Mouse (Mus musculus): ENCODE results near the gene Cnr2. TPM values are rescaled to one million over a fixed set of nuclear protein-coding genes. Genes with fewer than 3 reads are reported as not detected.

Cnr2 gene
- polyA plus RNA-seq, 1 experiment from 2014 or later, result 0.71 TPM

- TF ChIP-seq CTCF (IDR thresholded peaks at IDR 0.05; ENCODE audit: low read depth), result no peak
- 6% methylated on average over 17 of the region's 17 CpGs for WGBS
- Histone ChIP-seq H3K9ac (peak overlapping the region; percentile 97), H3K27ac (ENCODE audit: low read depth) (peak overlapping the region; percentile 100), H3K36me3 (ENCODE audit: insufficient read depth) (peaks cover 39% of the 10 kb centered on the region), H3K27me3 (ENCODE audit: insufficient read depth, low read length) (no peaks in the 10 kb centered on the region), H3K4me1 (ENCODE audit: insufficient read depth) (peaks cover 11% of the 10 kb centered on the region), H3K4me3 (ENCODE audit: low read depth, low read length) (peak overlapping the region; percentile 67), H3K9me3 (ENCODE audit: low read depth, low read length) (no peaks in the 10 kb centered on the region), H3K4me2 (peak overlapping the region; percentile 80)
- ATAC-seq (ENCODE audit: insufficient read depth), result no peak
- peak; percentile 53 for DNase-seq
These were observed 22.4 kb upstream of the Cnr2 start for GRCm38 (mm10) chr4:135872589-135873391.

DNA sequence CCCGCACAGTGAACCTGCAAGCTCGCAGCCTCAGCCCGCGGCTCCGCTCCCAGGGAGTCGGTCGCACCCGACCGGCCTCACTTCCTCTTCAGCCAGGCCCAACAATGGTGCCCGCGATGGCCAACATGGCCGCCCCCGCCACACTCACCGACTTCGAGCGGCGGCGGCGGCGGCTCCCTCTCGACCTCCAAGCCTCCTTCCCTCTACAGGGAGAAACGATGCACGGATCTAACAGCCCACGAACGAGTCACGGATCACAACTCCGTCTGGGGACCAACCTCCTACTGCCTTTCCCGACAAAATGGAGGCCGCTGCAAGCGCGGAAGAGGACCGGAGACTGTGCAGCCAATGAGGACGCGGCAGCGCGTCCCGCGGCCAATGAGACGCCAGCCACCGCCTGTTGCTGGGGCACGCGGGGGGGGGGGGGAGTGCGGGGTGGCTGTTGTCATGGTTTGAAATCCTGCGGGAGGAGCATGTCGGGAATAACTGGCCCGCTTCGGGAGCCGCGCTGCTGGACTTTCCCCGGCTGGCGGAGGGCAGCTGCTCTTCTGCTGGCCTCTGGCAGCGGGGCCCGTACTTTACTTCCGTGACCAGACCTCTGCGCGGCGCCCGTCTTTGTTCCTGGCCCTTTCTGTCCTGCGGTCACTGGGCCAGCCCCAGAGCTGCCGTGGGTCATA lies 21.5 kb upstream of the Cnr2 start, which contains the start of gene Pnrc2:
Gene Pnrc2 (minus strand): TSS at position 325 of the 677 bp plus-strand sequence.
- DNase-seq (peak; percentile 96), ATAC-seq (ENCODE audit: insufficient read depth) (peak; percentile 93)
- H3K9me3 ChIP-seq (ENCODE audit: low read depth, low read length), result no peaks in the 10 kb centered on the region
- H3K36me3 ChIP-seq (ENCODE audit: insufficient read depth), result peaks cover 38% of the 10 kb centered on the region
- no peaks in the 10 kb centered on the region for H3K27me3 ChIP-seq (ENCODE audit: insufficient read depth, low read length)
- H3K4me2 ChIP-seq, result peak within 1 kb of the TSS; percentile 80
- under 1% methylated on average over 60 of the region's 60 CpGs for WGBS
- peak within 1 kb of the TSS; percentile 67 for H3K4me3 ChIP-seq (ENCODE audit: low read depth, low read length)
- no peak for TF ChIP-seq CTCF (IDR thresholded peaks at IDR 0.05; ENCODE audit: low read depth)
- peak within 1 kb of the TSS; percentile 97 for H3K9ac ChIP-seq
- H3K27ac ChIP-seq (ENCODE audit: low read depth), result peak within 1 kb of the TSS; percentile 100
- H3K4me1 ChIP-seq (ENCODE audit: insufficient read depth), result peaks cover 11% of the 10 kb centered on the region

DNA sequence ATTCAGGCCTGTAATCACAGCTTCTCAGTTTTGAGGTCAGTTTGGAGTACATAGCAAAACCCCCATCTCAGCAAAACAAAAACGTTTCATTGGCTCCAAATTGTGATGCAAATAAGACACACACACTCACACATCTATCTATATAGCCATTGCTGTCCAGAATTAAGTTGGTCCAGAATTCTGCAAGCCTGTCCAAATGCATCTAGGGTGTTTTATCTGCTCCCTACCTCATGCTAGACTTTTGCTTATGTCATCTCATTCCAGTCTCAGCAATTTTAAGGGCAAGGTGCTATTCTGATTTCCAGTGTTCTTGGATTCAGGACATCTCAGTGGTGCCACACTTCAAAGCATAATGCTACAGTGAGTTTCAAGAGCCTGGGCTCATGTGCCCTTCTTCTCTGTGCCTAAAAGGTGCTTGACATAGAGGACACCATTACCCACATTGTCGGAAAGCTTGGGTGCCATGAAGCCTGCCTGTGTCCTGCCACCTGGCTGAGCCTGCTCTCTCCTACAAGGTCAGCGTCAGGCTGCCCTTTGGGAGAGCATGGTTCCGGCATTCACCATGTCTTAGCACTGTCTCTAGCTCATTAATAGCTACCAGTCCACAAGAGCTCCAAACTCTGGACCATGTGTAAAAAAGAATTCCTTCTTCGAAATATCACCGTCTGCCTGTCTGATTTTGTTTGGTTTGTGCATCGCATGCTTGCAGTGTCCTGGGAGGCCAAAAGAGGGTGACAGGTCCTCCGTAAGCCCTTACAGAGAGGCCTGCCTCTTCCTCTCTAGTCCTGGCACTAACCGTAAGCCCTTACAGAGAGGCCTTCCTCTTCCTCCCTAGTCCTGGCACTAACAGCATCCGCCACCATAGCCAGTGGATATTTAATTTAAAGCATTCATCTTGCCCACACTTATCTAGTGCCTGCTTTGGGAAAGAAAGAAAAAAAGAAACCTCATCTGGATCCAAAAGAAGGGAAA lies 20.3 kb upstream of the Cnr2 start:
- no peaks in the 10 kb centered on the region for H3K9me3 ChIP-seq (ENCODE audit: low read depth, low read length)
- peak overlapping the region; percentile 100 for H3K27ac ChIP-seq (ENCODE audit: low read depth)
- ATAC-seq (ENCODE audit: insufficient read depth) (no peak), DNase-seq (no peak)
- H3K4me2 ChIP-seq, result peak overlapping the region; percentile 80
- peaks cover 26% of the 10 kb centered on the region for H3K36me3 ChIP-seq (ENCODE audit: insufficient read depth)
- H3K27me3 ChIP-seq (ENCODE audit: insufficient read depth, low read length), result no peaks in the 10 kb centered on the region
- 76% methylated on average over 10 of the region's 10 CpGs for WGBS
- TF ChIP-seq CTCF (IDR thresholded peaks at IDR 0.05; ENCODE audit: low read depth), result no peak
- H3K9ac ChIP-seq, result peak overlapping the region; percentile 97; the same call in 1 of the 2 replicates
- H3K4me1 ChIP-seq (ENCODE audit: insufficient read depth), result peaks cover 11% of the 10 kb centered on the region
- H3K4me3 ChIP-seq (ENCODE audit: low read depth, low read length), result no peak overlapping the region; the same call in 1 of the 2 replicates

DNA sequence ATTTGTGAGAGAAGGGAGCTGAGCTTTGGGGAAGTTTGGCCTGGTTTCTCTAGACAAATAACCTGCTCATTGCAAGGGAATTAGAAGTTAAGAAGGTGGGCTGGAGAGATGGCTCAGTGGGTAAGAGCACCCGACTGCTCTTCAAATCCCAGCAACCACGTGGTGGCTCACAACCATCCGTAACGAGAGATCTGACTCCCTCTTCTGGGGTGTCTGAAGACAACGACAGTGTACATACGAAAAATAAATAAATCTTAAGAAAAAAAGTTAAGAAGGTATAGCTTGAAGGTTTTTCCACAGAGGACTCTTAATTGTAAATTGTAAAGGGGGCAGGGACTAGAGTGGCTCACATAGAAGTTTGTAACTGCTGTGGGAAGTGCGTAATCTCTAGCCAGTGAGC lies 19.6 kb upstream of the Cnr2 start:
- peaks cover 22% of the 10 kb centered on the region for H3K36me3 ChIP-seq (ENCODE audit: insufficient read depth)
- H3K9ac ChIP-seq, result no peak overlapping the region
- no peak for TF ChIP-seq CTCF (IDR thresholded peaks at IDR 0.05; ENCODE audit: low read depth)
- H3K27ac ChIP-seq (ENCODE audit: low read depth), result peak overlapping the region; percentile 100; the same call in 1 of the 2 replicates
- H3K27me3 ChIP-seq (ENCODE audit: insufficient read depth, low read length), result no peaks in the 10 kb centered on the region
- peaks cover 8% of the 10 kb centered on the region for H3K4me1 ChIP-seq (ENCODE audit: insufficient read depth)
- peak overlapping the region; percentile 51 for H3K4me2 ChIP-seq
- ATAC-seq (ENCODE audit: insufficient read depth) (no peak), DNase-seq (peak; percentile 19)
- no peaks in the 10 kb centered on the region for H3K9me3 ChIP-seq (ENCODE audit: low read depth, low read length)
- 23% methylated on average over 7 of the region's 7 CpGs for WGBS
- no peak overlapping the region for H3K4me3 ChIP-seq (ENCODE audit: low read depth, low read length)

DNA sequence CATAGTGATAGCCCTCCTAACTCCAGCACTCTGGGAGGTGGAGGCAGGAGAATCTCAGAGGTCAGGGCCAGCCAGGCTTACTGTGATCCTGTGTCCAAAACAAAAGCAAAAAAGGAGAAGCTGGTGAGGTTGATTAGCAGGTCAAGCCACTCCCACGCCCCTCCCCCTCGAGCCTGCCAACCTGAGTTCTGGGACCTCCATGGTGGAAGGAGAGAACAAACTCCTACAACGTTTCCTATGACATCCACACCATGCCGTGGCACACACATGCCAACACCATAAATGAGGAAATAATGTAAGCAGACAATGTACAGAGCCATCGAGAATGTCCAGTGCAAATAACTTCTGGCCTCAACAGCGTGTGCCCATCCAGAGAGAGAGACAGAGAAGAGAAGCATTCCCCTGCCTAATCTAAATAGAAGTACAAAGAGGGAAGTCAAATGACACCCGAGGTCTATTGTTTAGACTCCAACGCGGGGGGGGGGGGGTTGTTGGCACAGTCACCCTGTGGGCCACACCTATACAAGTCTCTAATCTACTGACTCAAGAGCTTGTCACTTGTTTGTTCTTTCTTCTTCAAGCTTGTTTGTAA lies 19.1 kb upstream of the Cnr2 start:
- peak; percentile 53 for DNase-seq
- H3K27me3 ChIP-seq (ENCODE audit: insufficient read depth, low read length), result no peaks in the 10 kb centered on the region
- 4% methylated on average over 9 of the region's 9 CpGs for WGBS
- peaks cover 7% of the 10 kb centered on the region for H3K4me1 ChIP-seq (ENCODE audit: insufficient read depth)
- peak overlapping the region; percentile 40 for H3K9ac ChIP-seq
- TF ChIP-seq CTCF (IDR thresholded peaks at IDR 0.05; ENCODE audit: low read depth), result no peak
- no peaks in the 10 kb centered on the region for H3K9me3 ChIP-seq (ENCODE audit: low read depth, low read length)
- H3K36me3 ChIP-seq (ENCODE audit: insufficient read depth), result peaks cover 17% of the 10 kb centered on the region
- H3K4me3 ChIP-seq (ENCODE audit: low read depth, low read length), result peak overlapping the region; percentile 17
- H3K27ac ChIP-seq (ENCODE audit: low read depth), result peak overlapping the region; percentile 83
- H3K4me2 ChIP-seq, result peak overlapping the region; percentile 51
- ATAC-seq (ENCODE audit: insufficient read depth), result no peak

DNA sequence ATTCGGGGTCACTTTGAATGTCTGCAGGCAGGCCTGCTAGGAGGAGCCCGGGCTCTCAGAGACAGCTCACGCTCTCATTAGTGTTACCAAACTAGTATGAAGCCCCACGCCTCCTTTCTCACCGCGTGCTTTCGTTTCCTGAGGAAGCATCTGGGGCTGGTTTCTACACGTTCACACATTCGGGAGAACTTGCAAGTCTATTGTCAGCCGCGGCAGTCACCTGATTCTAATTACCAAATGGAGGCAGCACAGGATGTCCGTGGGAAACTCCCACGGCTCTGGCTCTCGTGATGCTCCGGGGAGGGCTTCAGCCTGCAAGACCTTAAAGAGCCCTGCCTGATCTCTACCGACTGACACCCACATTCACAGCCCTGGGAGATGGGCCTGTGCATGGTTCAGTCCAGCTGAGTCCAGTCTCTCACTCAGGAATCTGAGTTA lies 18.6 kb upstream of the Cnr2 start:
- peak overlapping the region; percentile 83 for H3K27ac ChIP-seq (ENCODE audit: low read depth)
- peak overlapping the region; percentile 17 for H3K4me3 ChIP-seq (ENCODE audit: low read depth, low read length)
- H3K4me2 ChIP-seq, result peak overlapping the region; percentile 51
- peaks cover 14% of the 10 kb centered on the region for H3K36me3 ChIP-seq (ENCODE audit: insufficient read depth)
- DNase-seq (peak; percentile 80), ATAC-seq (ENCODE audit: insufficient read depth) (no peak)
- H3K4me1 ChIP-seq (ENCODE audit: insufficient read depth), result peaks cover 7% of the 10 kb centered on the region
- 2% methylated on average over 16 of the region's 16 CpGs for WGBS
- no peaks in the 10 kb centered on the region for H3K27me3 ChIP-seq (ENCODE audit: insufficient read depth, low read length)
- TF ChIP-seq CTCF (IDR thresholded peaks at IDR 0.05; ENCODE audit: low read depth), result no peak
- peak overlapping the region; percentile 40 for H3K9ac ChIP-seq
- H3K9me3 ChIP-seq (ENCODE audit: low read depth, low read length), result no peaks in the 10 kb centered on the region
